16 mouse cellular contexts compared by ENCODE assay signal in the genomic region with DNA sequence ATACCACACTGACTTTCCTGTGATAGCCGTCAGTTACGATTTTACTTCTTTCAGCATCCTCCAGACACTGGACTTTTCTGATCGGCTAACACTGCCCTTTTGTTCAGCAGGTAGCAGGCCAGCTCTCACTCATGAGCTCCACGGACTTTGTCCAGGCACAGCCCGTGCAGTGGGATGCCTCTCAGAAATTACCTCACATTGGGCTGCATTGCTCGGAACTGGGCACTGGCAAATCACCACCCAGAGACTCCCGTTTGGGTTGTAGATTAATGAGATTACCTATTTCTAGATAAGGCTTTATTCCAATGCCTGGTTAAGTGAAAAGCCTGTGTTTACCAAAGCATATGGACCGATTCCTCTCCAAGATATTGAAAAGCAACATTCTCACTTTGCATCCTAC.
"Had no signal": no experiment of that assay in that cellular context is flagged by ENCODE, and none has a peak within 500 bp of the region (broad histone marks: within the 10 kb centered on the region; RNA-seq: fewer than 3 reads in every experiment).

No protein-coding gene starts in this region.

- H3K9ac ChIP-seq: liver, embryonic 15.5 days; lung, embryonic 15.5 days had no signal

- H3K27me3 ChIP-seq: liver, embryonic 15.5 days; lung, embryonic 15.5 days; megakaryocyte, embryonic 14.5 days had no signal

- H3K4me3 ChIP-seq: layer of hippocampus, adult 2 months; liver, embryonic 15.5 days; lung, embryonic 15.5 days; megakaryocyte, embryonic 14.5 days; midbrain, embryonic 10.5 days had no signal

- H3K4me2 ChIP-seq: liver, embryonic 11.5 days; liver, embryonic 15.5 days; lung, embryonic 15.5 days had no signal

- ATAC-seq: hindbrain, postnatal 0 days; inflammation-experienced regulatory T-cells, adult 6 months; intestine, embryonic 16.5 days had no signal

- DNase-seq: layer of hippocampus, adult 9-11 months; lung, adult 18-20 months; lung, postnatal 10 days; lung, postnatal 36 days; midbrain, embryonic 14.5 days; thymus, adult 18-20 months; thymus, postnatal 36 days had no signal

- H3K36me3 ChIP-seq: lung, embryonic 15.5 days; midbrain, embryonic 10.5 days had no signal

- H3K9me3 ChIP-seq: liver, embryonic 15.5 days; lung, embryonic 15.5 days; midbrain, embryonic 10.5 days had no signal

- H3K4me1 ChIP-seq: liver, embryonic 15.5 days; lung, embryonic 15.5 days had no signal

- H3K27ac ChIP-seq: hindbrain, postnatal 0 days; layer of hippocampus, adult 2 months; liver, embryonic 15.5 days; lung, embryonic 15.5 days; midbrain, embryonic 10.5 days had no signal
